Comparison of ENCODE assay signal across 22 mouse cellular contexts in genomic region chr13:93687321-93687720, GRCm38 (mm10). TPM values are rescaled to one million over a fixed set of nuclear protein-coding genes. Genes with fewer than 3 reads are reported as not detected.
DNase-seq lines count a peak whose midpoint lies in the region; ATAC-seq and TF ChIP-seq lines count a peak whose summit lies in the region.
"Had no signal": no experiment of that assay in that cellular context is flagged by ENCODE, and none has a peak within 500 bp of the region (broad histone marks: within the 10 kb centered on the region; RNA-seq: fewer than 3 reads in every experiment).

No protein-coding gene starts in this region.

- no peak overlapping the region for H3K27ac ChIP-seq in kidney, embryonic 15.5 days
- H3K27ac ChIP-seq in ES-E14 (ENCODE audit: insufficient read depth, low read depth, low read length, poor library complexity, severe bottlenecking): no peak overlapping the region
- H3K27ac ChIP-seq: liver, embryonic 14.5 days; lung, embryonic 15.5 days; midbrain, embryonic 12.5 days; stomach, postnatal 0 days had no signal

- DNase-seq in kidney, postnatal 36 days: no peak
- peak; percentile 81 for DNase-seq in ES-CJ7 (ENCODE audit: low read depth, low spot score)
- peak; percentile 87 for DNase-seq in ES-E14 (ENCODE audit: low read depth, low spot score)
- peak; percentile 55 for DNase-seq in embryo, embryonic 10.5 days (ENCODE audit: low spot score)
- no peak for DNase-seq in urinary bladder, adult 18-20 months (ENCODE audit: low spot score in 2 of 2)
- no peak for DNase-seq in kidney, postnatal 10 days
- DNase-seq: adrenal gland, postnatal 36 days; cerebellum, adult 2 months; heart, postnatal 14 days; kidney, adult 11 months; lung, postnatal 4 days; retina, postnatal 1 day had no signal

- in situ Hi-C loops in ES-E14 (cut with MboI; ENCODE audit: low sequenced_read_pairs in 2 of 2, unreplicated experiment in 2 of 2): no loop called here

- H3K9me3 ChIP-seq in kidney, embryonic 15.5 days (replicated peaks): no peaks in the 10 kb centered on the region
- no peaks in the 10 kb centered on the region for H3K9me3 ChIP-seq in ES-E14 (ENCODE audit: control insufficient read depth, insufficient read depth, low read depth, low read length)
- H3K9me3 ChIP-seq: heart, embryonic 12.5 days; lung, embryonic 15.5 days; midbrain, embryonic 12.5 days had no signal

- ATAC-seq in kidney, embryonic 15.5 days (replicated peaks; ENCODE audit: low FRiP score): 0 out of 2 replicates have a peak, but pooled peaks have one; percentile 25
- ATAC-seq: Patski had no signal

- no peak overlapping the region for H3K4me3 ChIP-seq in kidney, embryonic 15.5 days (replicated peaks)
- no peak overlapping the region for H3K4me3 ChIP-seq in ES-E14 (ENCODE audit: insufficient read depth in 1 of 2, low read depth in 1 of 2, low read length in 2 of 2, poor library complexity in 1 of 2, severe bottlenecking in 1 of 2)
- H3K4me3 ChIP-seq: heart, embryonic 12.5 days; lung, embryonic 15.5 days; midbrain, embryonic 12.5 days had no signal

- H3K4me1 ChIP-seq in kidney, embryonic 15.5 days: 0 out of 2 replicates have a peak, but pooled peaks cover 3% of the 10 kb centered on the region
- peaks cover 0 to 5% of the 10 kb centered on the region in 2 experiments; a peak in 1 of 4 replicates for H3K4me1 ChIP-seq in ES-E14 (ENCODE audit: control insufficient read depth in 2 of 2, insufficient read depth in 2 of 2, low read length in 2 of 2, poor library complexity in 1 of 2)
- H3K4me1 ChIP-seq: heart, embryonic 12.5 days; lung, embryonic 15.5 days had no signal

- H3K27me3 ChIP-seq in kidney, embryonic 15.5 days: no peaks in the 10 kb centered on the region
- H3K27me3 ChIP-seq: heart, embryonic 12.5 days; lung, embryonic 15.5 days; midbrain, embryonic 12.5 days had no signal

- no peak overlapping the region for H3K9ac ChIP-seq in kidney, embryonic 15.5 days
- H3K9ac ChIP-seq in ES-E14 (ENCODE audit: insufficient read depth, low read depth, low read length, poor library complexity, severe bottlenecking): no peak overlapping the region; the same call in 1 of the 2 replicates
- H3K9ac ChIP-seq: heart, embryonic 12.5 days; liver, embryonic 14.5 days; lung, embryonic 15.5 days; midbrain, embryonic 12.5 days had no signal

- 10% methylated on average over 5 of the region's 5 CpGs for WGBS in kidney, embryonic 15.5 days

- no peaks in the 10 kb centered on the region for H3K36me3 ChIP-seq in kidney, embryonic 15.5 days
- no peaks in the 10 kb centered on the region for H3K36me3 ChIP-seq in ES-E14 (ENCODE audit: control insufficient read depth, insufficient read depth, low read length, poor library complexity, severe bottlenecking)
- H3K36me3 ChIP-seq: heart, embryonic 12.5 days; lung, embryonic 15.5 days; midbrain, embryonic 12.5 days had no signal

- H3K4me2 ChIP-seq in kidney, embryonic 15.5 days: no peak overlapping the region
- H3K4me2 ChIP-seq: heart, embryonic 12.5 days; lung, embryonic 15.5 days; midbrain, embryonic 12.5 days had no signal

TF ChIP-seq in ES-E14, 5 proteins besides CTCF, POLR2A, EP300 and RAD21:
- TF ChIP-seq CHD2 (IDR thresholded peaks at IDR 0.05; ENCODE audit: low read depth, low read length): no peak
- TF ChIP-seq HCFC1 (IDR thresholded peaks at IDR 0.05; ENCODE audit: borderline replicate concordance, insufficient read depth, low read length): no peak
- TF ChIP-seq ZNF384 (IDR thresholded peaks at IDR 0.05; ENCODE audit: low read depth, low read length): no peak
- TF ChIP-seq MAFK (IDR thresholded peaks at IDR 0.05; ENCODE audit: insufficient read depth, low read depth, low read length): no peak
- no peak for TF ChIP-seq ZC3H11A (IDR thresholded peaks at IDR 0.05; ENCODE audit: borderline replicate concordance, low read depth, low read length)

RNA-seq across cellular contexts. Expression of gene Dmgdh, which starts 13.1 kb away (rescaled TPM):
- 1.6 and 2.0 TPM in 2 replicates for polyA plus RNA-seq in kidney, embryonic 15.5 days (2015; fragmentation: Nextera tagmentation; extraction: Ambion mirVana)
- 0.63 and 2.1 TPM in 2 replicates for total RNA-seq in ES-E14 (2012; rRNA removed)
- total RNA-seq: granulocyte monocyte progenitor cell, adult 5-6 weeks; heart, postnatal 14 days had no signal
- polyA plus RNA-seq: lung, embryonic 15.5 days; midbrain, embryonic 12.5 days; Patski had no signal

RNA-seq across cellular contexts. Expression of gene Bhmt2, which starts 13.2 kb away (rescaled TPM):
- polyA plus RNA-seq in kidney, embryonic 15.5 days (2015; fragmentation: Nextera tagmentation; extraction: Ambion mirVana): 4.8 and 4.9 TPM in 2 replicates
- 0.16 and 0.62 TPM in 2 replicates for total RNA-seq in ES-E14 (2012; rRNA removed)
- total RNA-seq: gastrocnemius, adult 8-10 months; granulocyte monocyte progenitor cell, adult 5-6 weeks; heart, postnatal 14 days had no signal
- polyA plus RNA-seq: embryonic facial prominence, embryonic 14.5 days; lung, embryonic 15.5 days; midbrain, embryonic 12.5 days had no signal

RNA-seq across cellular contexts. Expression of gene Bhmt, which starts 49.6 kb away (rescaled TPM):
- polyA plus RNA-seq in kidney, embryonic 15.5 days (2015; fragmentation: Nextera tagmentation; extraction: Ambion mirVana): 0.86 and 1.0 TPM in 2 replicates
- 1.0 and 3.3 TPM in 2 replicates for total RNA-seq in ES-E14 (2012; rRNA removed)
- total RNA-seq: granulocyte monocyte progenitor cell, adult 5-6 weeks; heart, postnatal 14 days had no signal
- polyA plus RNA-seq: cerebellum, adult 2 months; embryonic facial prominence, embryonic 14.5 days; Patski had no signal

Comparison
In these comparisons a context has a peak if more than half of its experiments do, and no peak if none do; other contexts are left out.
1. DNase-seq: peak in ES-CJ7 (single experiment), ES-E14 (single experiment) and embryo, embryonic 10.5 days (single experiment); none in kidney, postnatal 36 days (0 of 2), urinary bladder, adult 18-20 months (0 of 2) and kidney, postnatal 10 days (single experiment).